Mouse (Mus musculus): Measurements from ENCODE around the gene Gale. TPM values are rescaled to one million over a fixed set of nuclear protein-coding genes. Genes with fewer than 3 reads are reported as not detected.

The Gale gene
- total RNA-seq, 2 experiments from 2014 or later, result 22.0 to 22.9 TPM

DNA sequence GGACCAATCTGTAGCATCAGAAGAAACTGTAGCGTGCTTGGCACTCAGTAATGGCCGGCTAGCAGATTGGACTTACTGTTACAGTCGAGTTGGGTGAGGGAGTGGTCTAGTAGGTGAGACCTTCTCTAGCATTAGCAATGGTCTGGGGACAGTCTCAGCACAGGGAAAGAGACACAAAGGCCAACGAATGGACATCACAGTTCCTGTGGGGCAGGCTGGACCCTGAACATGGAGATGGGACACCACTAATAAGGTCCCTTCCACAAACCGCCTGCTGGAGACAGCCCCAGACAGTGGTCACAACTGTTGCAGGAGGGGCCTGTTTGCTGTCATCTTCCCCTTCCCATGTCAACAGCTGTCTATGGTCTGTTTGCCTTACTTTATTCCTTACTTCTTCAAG lies 1.8 kb upstream of the Gale start:
- H3K4me3 ChIP-seq, result no peak overlapping the region
- no peak overlapping the region for H3K27ac ChIP-seq
- DNase-seq (ENCODE audit: extremely low spot score in 1 of 2, low spot score in 2 of 2), result no peak
- TF ChIP-seq CTCF (IDR thresholded peaks at IDR 0.05), result no peak
- intact Hi-C loops (cut with DNase I), result no loop called here

- H3K4me3 ChIP-seq, result no peak overlapping the region
- no peak for DNase-seq (ENCODE audit: extremely low spot score in 1 of 2, low spot score in 2 of 2)
- intact Hi-C loops (cut with DNase I), result no loop called here
- H3K27ac ChIP-seq, result no peak overlapping the region; the same call in 1 of the 2 replicates
- TF ChIP-seq CTCF (IDR thresholded peaks at IDR 0.05), result no peak
Observed at GRCm38 (mm10) chr4:135962198-135962597, 1.3 kb upstream of the Gale start.

GRCm38 (mm10) chr4:135962946-135963345 lies 581 bp upstream of the Gale start:
- intact Hi-C loops (cut with DNase I), result loop anchor here (1.0 kb wide), 1 partner anchor 9 kb away; the partner anchor contains the start of gene Lypla2
- H3K27ac ChIP-seq, result peak overlapping the region; percentile 99
- no peak for DNase-seq (ENCODE audit: extremely low spot score in 1 of 2, low spot score in 2 of 2)
- TF ChIP-seq CTCF (IDR thresholded peaks at IDR 0.05), result no peak
- H3K4me3 ChIP-seq, result peak overlapping the region; percentile 59

- Histone ChIP-seq H3K4me3 (peak overlapping the region; percentile 59), H3K27ac (peak overlapping the region; percentile 99)
- peak; percentile 48 to 50 for DNase-seq (ENCODE audit: extremely low spot score in 1 of 2, low spot score in 2 of 2)
- TF ChIP-seq CTCF (IDR thresholded peaks at IDR 0.05), result no peak
- intact Hi-C loops (cut with DNase I), result no loop called here
Observed at GRCm38 (mm10) chr4:135964426-135964825, 899 bp downstream of the Gale start.

- intact Hi-C loops (cut with DNase I), result no loop called here
- Histone ChIP-seq H3K4me3 (no peak overlapping the region), H3K27ac (no peak overlapping the region)
- no peak for DNase-seq (ENCODE audit: extremely low spot score in 1 of 2, low spot score in 2 of 2)
- no peak for TF ChIP-seq CTCF (IDR thresholded peaks at IDR 0.05)
Observed at GRCm38 (mm10) chr4:135965113-135965512, 1.6 kb downstream of the Gale start.

GRCm38 (mm10) chr4:135966283-135966682 lies 2.8 kb downstream of the Gale start:
- Histone ChIP-seq H3K27ac (no peak overlapping the region), H3K4me3 (no peak overlapping the region)
- intact Hi-C loops (cut with DNase I), result no loop called here
- DNase-seq (ENCODE audit: extremely low spot score in 1 of 2, low spot score in 2 of 2), result no peak
- TF ChIP-seq CTCF (IDR thresholded peaks at IDR 0.05), result no peak

- intact Hi-C loops (cut with DNase I), result no loop called here
- no peak for TF ChIP-seq CTCF (IDR thresholded peaks at IDR 0.05)
- H3K4me3 ChIP-seq, result no peak overlapping the region
- no peak for DNase-seq (ENCODE audit: extremely low spot score in 1 of 2, low spot score in 2 of 2)
- no peak overlapping the region for H3K27ac ChIP-seq
Observed at GRCm38 (mm10) chr4:135967086-135967760, 3.7 kb downstream of the Gale start.

GRCm38 (mm10) chr4:135968271-135968869 lies 4.8 kb downstream of the Gale start:
- no peak for DNase-seq (ENCODE audit: extremely low spot score in 1 of 2, low spot score in 2 of 2)
- intact Hi-C loops (cut with DNase I), result no loop called here
- no peak for TF ChIP-seq CTCF (IDR thresholded peaks at IDR 0.05)
- Histone ChIP-seq H3K4me3 (no peak overlapping the region), H3K27ac (no peak overlapping the region)

DNA sequence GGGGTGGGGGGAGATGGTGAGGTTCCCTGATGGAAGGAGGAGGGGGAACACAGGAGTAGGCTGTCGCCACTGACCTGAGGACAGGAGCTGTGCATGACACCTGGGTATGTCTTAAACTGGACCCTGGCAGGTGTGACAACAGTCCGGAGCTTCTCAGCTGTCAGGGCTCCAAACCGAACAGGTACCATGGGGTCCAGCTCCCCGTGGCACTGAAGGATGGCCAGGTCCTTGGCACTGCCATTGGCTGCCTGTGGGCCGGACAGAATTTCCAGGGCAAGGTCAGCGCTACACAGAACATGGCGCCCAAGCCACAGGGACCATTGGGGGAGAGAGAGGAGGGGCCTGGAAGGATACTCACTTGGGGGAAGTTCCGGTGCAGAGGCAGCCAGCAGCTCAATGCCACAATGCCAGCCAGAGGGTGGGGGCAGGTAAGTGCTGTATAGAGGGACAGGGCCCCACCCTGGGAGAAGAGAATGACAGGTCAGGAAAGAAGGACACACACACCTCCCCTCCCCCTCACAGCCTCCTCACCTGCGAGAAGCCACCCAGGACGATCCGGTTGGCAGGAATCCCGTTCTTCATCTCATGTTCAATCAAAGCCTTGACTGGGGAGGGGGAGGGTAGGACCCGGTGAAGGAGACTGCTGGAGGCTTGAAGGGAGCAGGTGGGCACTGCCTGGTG lies 5.7 kb downstream of the Gale start:
- intact Hi-C loops (cut with DNase I), result no loop called here
- H3K4me3 ChIP-seq, result no peak overlapping the region
- no peak for DNase-seq (ENCODE audit: extremely low spot score in 1 of 2, low spot score in 2 of 2)
- no peak for TF ChIP-seq CTCF (IDR thresholded peaks at IDR 0.05)
- no peak overlapping the region for H3K27ac ChIP-seq

DNA sequence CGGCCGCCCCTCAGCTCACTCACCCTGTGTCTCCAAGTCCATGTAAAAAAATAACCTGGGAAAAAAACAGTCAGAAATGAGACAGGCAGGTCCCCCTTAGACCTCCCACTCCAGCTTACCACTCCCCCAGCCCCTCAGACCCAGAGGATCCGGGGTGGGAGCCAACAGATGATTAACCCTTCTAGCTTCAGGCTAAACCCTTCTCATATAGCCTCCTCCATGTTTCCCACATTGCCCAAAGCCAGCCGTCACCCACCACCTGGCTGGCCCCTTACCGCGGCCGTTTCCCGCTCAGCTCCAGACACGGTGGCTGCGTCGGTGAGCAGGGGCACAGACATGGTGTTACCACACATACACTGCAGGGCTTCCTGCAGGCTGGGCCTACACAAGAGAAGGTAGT lies 7.1 kb downstream of the Gale start:
- TF ChIP-seq CTCF (IDR thresholded peaks at IDR 0.05), result no peak
- intact Hi-C loops (cut with DNase I), result loop anchor here (5.0 kb wide), 1 partner anchor 82 kb away; the partner anchor contains the start of gene Rpl11

GRCm38 (mm10) chr4:135971805-135972555 lies 8.5 kb downstream of the Gale start:
- Histone ChIP-seq H3K4me3 (peak overlapping the region; percentile 94), H3K27ac (peak overlapping the region; percentile 96)
- intact Hi-C loops (cut with DNase I), result loop anchor here (1.0 to 5.0 kb wide), 2 partner anchors 9 to 80 kb away; partner anchors contain the start of genes Gale and Rpl11
- TF ChIP-seq CTCF (IDR thresholded peaks at IDR 0.05), result no peak
- DNase-seq (ENCODE audit: extremely low spot score in 1 of 2, low spot score in 2 of 2), result no peak

More for the DNA sequence above, 7.1 kb downstream of the Gale start:
- Histone ChIP-seq H3K4me3 (no peak overlapping the region), H3K27ac (no peak overlapping the region)
- DNase-seq (ENCODE audit: extremely low spot score in 1 of 2, low spot score in 2 of 2), result no peak
